Mouse (Mus musculus) limb, embryonic 13.5 days (tissue): ENCODE data around the gene Lman2. TPM values are rescaled to one million over a fixed set of nuclear protein-coding genes. Genes with fewer than 3 reads are reported as not detected.
A peak's percentile ranks its signal among the peaks of the same experiment; 100 is the strongest.

Experiments used
- ATAC-seq: fragments of 200-750 bp; cut with Nextera tagmentation; 2 replicates; pipeline ENCODE4 v1.8.0; 2017; ENCODE audit warnings: low read depth, moderate number of reproducible peaks, moderate TSS enrichment; ENCODE audit not compliant: low FRiP score
- H3K27ac ChIP-seq: fragments of 300-500 bp; sonication (generic); 2 replicates; pipeline ENCODE4 v1.5.1; 2015; ENCODE audit warnings: inconsistent platforms, mild to moderate bottlenecking, moderate library complexity
- H3K27me3 ChIP-seq: fragments of 300-500 bp; sonication (generic); 2 replicates; pipeline ENCODE4 v1.6.1; 2015; ENCODE audit warnings: mild to moderate bottlenecking, inconsistent platforms
- H3K36me3 ChIP-seq: fragments of 300-500 bp; sonication (generic); 2 replicates; pipeline ENCODE4 v1.6.1; 2015; ENCODE audit warnings: inconsistent platforms, mild to moderate bottlenecking, moderate library complexity
- H3K4me1 ChIP-seq: fragments of 300-500 bp; sonication (generic); 2 replicates; pipeline ENCODE4 v1.6.1; 2015; ENCODE audit warnings: inconsistent platforms
- H3K4me2 ChIP-seq: fragments of 300-500 bp; sonication (generic); replicated peaks from 2 replicates; pipeline ENCODE4 v1.6.1; 2015; ENCODE audit warnings: inconsistent platforms, mild to moderate bottlenecking, moderate library complexity
- H3K4me3 ChIP-seq: fragments of 300-500 bp; sonication (generic); 2 replicates; pipeline ENCODE4 v1.5.1; 2015; ENCODE audit warnings: moderate library complexity, mild to moderate bottlenecking, inconsistent platforms
- H3K9ac ChIP-seq: fragments of 300-500 bp; sonication (generic); 2 replicates; pipeline ENCODE4 v1.6.1; 2015; ENCODE audit warnings: mild to moderate bottlenecking, inconsistent platforms
- H3K9me3 ChIP-seq: fragments of 300-500 bp; sonication (generic); 2 replicates; pipeline ENCODE4 v1.6.1; 2016; ENCODE audit warnings: inconsistent platforms
- WGBS: fragments of 180-500 bp; shearing (Covaris S2); methylation state at CpG from one replicate; pipeline ENCODE4 v1.1.7; 2015; 5-methylcytosine and 5-hydroxymethylcytosine counted together
- polyA plus RNA-seq: library from polyadenylated mRNA; unstranded; fragments of >200 nt; fragmentation: Nextera tagmentation; extraction: Ambion mirVana; gene quantifications from 2 replicates; pipeline ENCODE4 v1.2.1, GENCODE M21; 2015

Lman2 gene
- polyA plus RNA-seq, 1 experiment from 2014 or later: 94.0 TPM

DNA sequence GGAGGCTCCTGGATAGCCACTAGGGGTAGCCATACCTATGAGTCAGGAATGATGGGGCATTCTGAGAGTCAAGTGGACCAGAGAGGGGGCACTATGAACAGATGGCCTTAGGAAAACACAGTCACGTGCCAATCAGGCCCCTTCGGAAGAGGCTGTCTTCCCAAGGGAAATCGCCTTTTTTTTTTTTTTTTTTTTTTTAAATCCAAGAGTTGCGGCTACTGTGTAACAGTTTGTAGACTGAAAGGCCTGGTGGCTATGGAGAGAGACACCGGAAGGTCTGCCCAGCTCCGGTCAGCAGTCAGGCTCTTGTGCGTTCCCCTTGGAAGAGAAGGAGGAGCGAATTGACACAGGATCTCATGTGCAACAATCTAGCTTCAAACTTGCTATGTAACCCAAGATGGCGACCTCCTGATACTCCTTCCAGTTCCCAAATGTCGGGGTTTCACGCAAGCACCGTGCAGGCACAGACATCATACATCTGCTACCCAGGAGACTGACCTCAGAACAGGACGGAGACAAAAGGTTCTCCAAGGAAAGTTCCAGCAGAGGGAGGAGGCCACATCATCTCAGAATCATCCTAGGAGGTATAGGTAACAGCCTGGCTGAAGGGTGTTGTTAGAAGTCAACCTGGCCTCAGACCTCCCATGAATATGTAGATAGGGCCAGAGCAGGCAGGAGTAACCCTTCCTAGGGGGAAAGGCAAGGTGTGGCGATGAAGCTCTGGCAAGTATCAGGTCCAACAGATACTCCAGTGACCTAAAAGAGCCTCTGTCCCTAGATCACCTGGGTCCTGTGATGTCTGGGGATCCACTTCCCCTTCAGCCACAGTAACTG is 31.8 kb downstream of the Lman2 start:
- H3K4me3 ChIP-seq: peak overlapping the region; percentile 74
- no peak for ATAC-seq
- H3K4me2 ChIP-seq: peak overlapping the region; percentile 88
- 42% methylated on average over 14 of the region's 14 CpGs for WGBS
- H3K36me3 ChIP-seq: peaks cover 13% of the 10 kb centered on the region
- no peaks in the 10 kb centered on the region for H3K9me3 ChIP-seq
- peak overlapping the region; percentile 92 for H3K27ac ChIP-seq
- peak overlapping the region; percentile 74 for H3K9ac ChIP-seq
- no peaks in the 10 kb centered on the region for H3K27me3 ChIP-seq
- H3K4me1 ChIP-seq: peaks cover 36% of the 10 kb centered on the region

DNA sequence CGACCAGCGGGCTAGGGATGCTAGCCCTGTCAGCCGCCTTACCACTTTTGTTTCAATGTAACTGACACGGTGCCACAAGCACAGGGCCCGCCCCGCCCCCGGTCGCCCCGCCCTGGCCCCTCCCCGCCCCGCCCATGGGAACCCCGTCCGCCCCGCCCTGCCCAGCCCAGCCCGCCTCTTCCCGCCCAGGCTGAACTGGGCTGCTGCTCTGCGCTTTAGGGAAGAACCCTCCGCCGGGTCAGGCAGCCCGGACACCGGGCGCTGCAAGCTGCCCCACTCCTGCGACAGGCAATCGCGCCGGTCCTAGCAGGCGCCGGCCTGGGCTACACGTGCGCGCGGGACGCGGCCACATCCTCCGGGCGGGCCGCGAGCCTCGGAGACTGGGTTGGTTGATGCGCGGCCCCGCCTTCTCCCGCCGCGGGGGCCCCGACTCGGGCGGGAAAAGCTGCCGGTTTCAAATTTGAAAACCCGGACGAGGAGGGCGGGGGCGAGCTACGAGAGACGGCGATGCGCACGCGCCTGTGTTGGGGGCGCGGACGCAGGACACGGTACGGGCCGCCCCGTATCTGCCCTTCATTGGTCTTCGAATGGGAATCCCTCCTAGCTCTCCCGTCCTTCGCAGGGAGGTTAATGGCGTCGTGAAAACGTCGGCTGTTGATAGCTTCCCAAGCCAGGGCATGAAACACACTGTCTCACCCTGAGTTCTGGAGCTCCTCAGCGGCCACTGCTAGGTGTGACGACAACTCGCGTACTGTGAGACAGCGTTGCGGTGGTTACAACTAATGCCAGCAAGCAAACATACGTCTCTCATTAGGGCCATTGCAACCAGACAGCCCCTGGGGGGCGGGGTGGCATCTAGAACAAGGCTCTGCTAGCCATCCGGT is 32.7 kb downstream of the Lman2 start, which contains the start of gene Mxd3:
Gene Mxd3, minus strand, starts transcription at position 141 of the 884 bp plus-strand sequence.
- H3K9ac ChIP-seq: peak within 1 kb of the TSS; percentile 79
- H3K4me1 ChIP-seq: peaks cover 36% of the 10 kb centered on the region
- H3K4me2 ChIP-seq: peak within 1 kb of the TSS; percentile 88
- peak within 1 kb of the TSS; percentile 92 for H3K27ac ChIP-seq
- no peaks in the 10 kb centered on the region for H3K9me3 ChIP-seq
- ATAC-seq: peak; percentile 89
- H3K4me3 ChIP-seq: peak within 1 kb of the TSS; percentile 74
- WGBS: under 1% methylated on average over 82 of the region's 82 CpGs
- peaks cover 22% of the 10 kb centered on the region for H3K36me3 ChIP-seq
- H3K27me3 ChIP-seq: no peaks in the 10 kb centered on the region

DNA sequence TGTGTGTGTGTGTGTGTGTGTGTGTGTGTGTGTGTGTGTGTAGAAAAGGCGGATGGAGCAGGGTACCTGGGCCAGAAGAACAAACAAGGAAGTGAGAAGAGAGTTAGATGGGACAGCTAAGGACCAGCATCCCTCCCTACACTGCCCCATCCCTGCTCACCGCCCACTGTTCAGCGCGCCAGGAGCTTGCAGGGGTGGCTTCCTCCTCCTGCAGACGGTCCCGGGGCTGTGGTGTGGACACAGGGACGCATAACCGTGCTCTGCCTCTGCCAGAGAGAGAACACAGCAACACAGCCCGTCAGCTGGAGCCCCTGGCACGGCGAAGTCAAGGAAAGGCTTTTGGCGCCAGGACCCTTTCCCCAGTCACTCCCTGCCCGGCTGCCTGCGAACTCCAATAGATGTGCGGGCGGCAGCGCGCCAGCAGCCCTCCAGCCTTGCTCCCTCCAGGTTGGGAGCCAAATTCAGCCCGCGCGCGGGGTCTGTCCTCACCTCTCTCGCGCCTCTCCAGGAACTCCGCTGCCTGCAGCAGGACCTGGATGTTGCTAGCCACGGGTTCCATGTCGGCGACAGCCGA is 33.4 kb downstream of the Lman2 start:
- WGBS: 1% methylated on average over 28 of the region's 29 CpGs
- H3K9ac ChIP-seq: peak overlapping the region; percentile 79
- peak overlapping the region; percentile 73 for H3K27ac ChIP-seq
- no peaks in the 10 kb centered on the region for H3K9me3 ChIP-seq
- ATAC-seq: peak; percentile 28
- peaks cover 29% of the 10 kb centered on the region for H3K36me3 ChIP-seq
- H3K4me2 ChIP-seq: peak overlapping the region; percentile 88
- H3K4me3 ChIP-seq: peak overlapping the region; percentile 74
- H3K4me1 ChIP-seq: peaks cover 37% of the 10 kb centered on the region
- H3K27me3 ChIP-seq: no peaks in the 10 kb centered on the region

DNA sequence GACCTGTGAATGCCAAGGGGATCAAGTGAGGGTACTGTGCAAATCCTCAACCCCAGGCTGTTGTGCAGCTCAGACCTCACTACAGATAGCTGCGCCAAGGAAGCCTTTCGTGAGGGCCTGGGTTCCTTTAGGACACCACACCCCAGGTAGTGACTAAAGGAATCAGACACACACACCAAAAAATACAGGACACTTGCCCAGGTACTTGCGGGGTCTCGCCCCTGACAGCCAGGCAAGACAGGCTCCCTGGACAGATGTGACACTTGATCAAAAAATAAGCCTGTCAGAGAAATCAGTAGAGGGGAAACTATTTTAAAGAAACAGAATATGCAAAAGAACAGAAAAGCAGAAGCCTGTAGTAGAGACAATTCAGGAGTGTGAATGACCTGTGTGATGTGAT is 33.9 kb downstream of the Lman2 start:
- peaks cover 34% of the 10 kb centered on the region for H3K36me3 ChIP-seq
- no peaks in the 10 kb centered on the region for H3K27me3 ChIP-seq
- H3K9me3 ChIP-seq: no peaks in the 10 kb centered on the region
- H3K4me1 ChIP-seq: peaks cover 43% of the 10 kb centered on the region
- H3K4me2 ChIP-seq: peak overlapping the region; percentile 88
- no peak for ATAC-seq
- peak overlapping the region; percentile 79 for H3K9ac ChIP-seq
- no peak overlapping the region for H3K27ac ChIP-seq
- WGBS: 86% methylated on average over 4 of the region's 4 CpGs
- H3K4me3 ChIP-seq: peak overlapping the region; percentile 74

DNA sequence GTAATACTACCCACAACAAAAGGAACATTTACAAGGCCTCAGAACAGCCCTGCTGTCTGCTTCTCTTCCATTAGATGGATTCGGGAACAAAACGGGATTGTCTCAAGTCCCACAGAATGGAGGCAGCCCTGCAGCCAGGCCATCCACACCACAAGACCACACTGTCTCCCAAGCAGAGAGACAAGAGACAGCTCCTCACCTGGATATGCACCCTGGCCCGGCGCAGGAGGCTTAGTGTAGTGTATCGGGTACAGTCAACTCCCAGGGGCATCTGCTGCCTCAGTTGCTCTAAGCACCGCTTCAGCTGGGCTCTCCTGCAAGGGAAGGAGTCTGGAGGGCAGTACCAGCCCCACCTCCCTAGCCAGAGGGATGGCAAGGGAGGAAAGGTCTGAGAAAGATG is 34.4 kb downstream of the Lman2 start:
- Histone ChIP-seq H3K27me3 (no peaks in the 10 kb centered on the region), H3K9ac (peak overlapping the region; percentile 79)
- ATAC-seq: no peak

DNA sequence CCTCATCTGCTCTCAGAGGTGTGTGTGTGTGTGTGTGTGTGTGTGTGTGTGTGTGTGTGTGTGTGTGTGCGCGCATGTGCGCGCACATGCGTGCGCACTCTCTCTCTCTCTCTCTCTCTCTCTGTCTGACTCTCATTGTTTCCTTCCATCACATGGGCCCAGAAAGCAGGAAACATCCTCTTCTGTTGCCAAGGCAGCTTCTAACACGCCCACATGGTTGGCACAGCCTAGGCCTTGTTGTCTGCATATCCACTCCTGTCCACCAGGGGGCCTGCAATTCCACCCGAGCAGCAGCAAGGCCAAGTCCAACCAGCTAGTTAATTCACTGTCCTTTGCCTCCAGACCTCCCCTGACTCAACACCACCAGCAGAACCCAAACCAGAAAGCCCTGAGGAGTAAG is 35.0 kb downstream of the Lman2 start:
- peaks cover 41% of the 10 kb centered on the region for H3K36me3 ChIP-seq
- 52% methylated on average over 8 of the region's 8 CpGs for WGBS
- peak overlapping the region; percentile 74 for H3K4me3 ChIP-seq
- H3K4me2 ChIP-seq: peak overlapping the region; percentile 88
- ATAC-seq: no peak
- peaks cover 53% of the 10 kb centered on the region for H3K4me1 ChIP-seq
- H3K9ac ChIP-seq: peak overlapping the region; percentile 79; the same call in 1 of the 2 replicates
- H3K27me3 ChIP-seq: no peaks in the 10 kb centered on the region
- no peaks in the 10 kb centered on the region for H3K9me3 ChIP-seq
- H3K27ac ChIP-seq: no peak overlapping the region

More for the DNA sequence above, 34.4 kb downstream of the Lman2 start:
- H3K4me2 ChIP-seq: peak overlapping the region; percentile 88
- peaks cover 39% of the 10 kb centered on the region for H3K36me3 ChIP-seq
- peak overlapping the region; percentile 74 for H3K4me3 ChIP-seq
- H3K27ac ChIP-seq: no peak overlapping the region
- no peaks in the 10 kb centered on the region for H3K9me3 ChIP-seq
- WGBS: 85% methylated on average over 6 of the region's 6 CpGs
- peaks cover 47% of the 10 kb centered on the region for H3K4me1 ChIP-seq

DNA sequence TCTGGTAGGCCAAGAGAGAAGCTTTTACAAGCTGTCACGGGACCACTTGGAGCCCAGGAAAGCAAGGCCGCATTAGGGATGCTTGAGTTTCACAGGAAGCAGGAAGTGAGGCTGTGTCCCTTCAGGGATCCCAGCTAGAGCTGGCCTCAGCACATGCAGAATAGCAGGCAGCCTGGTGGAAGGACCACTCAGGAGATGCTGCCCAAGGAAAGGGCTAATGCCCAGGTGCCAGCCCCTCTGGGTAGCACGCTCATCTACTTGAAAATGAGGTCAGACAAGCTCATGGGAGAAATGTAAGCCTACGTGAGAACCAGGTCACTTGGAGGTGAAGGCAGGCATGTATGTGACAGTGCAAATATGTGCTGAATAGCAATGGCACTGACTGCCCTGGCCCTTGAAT is 35.4 kb downstream of the Lman2 start:
- no peak for ATAC-seq
- H3K27ac ChIP-seq: no peak overlapping the region
- peak overlapping the region; percentile 88; the same call in 1 of the 2 replicates for H3K4me2 ChIP-seq
- H3K4me1 ChIP-seq: peaks cover 54% of the 10 kb centered on the region
- 0 out of 2 replicates have a peak overlapping the region, but pooled peaks have one; percentile 8 for H3K9ac ChIP-seq
- peaks cover 41% of the 10 kb centered on the region for H3K36me3 ChIP-seq
- H3K4me3 ChIP-seq: no peak overlapping the region
- H3K27me3 ChIP-seq: no peaks in the 10 kb centered on the region
- H3K9me3 ChIP-seq: no peaks in the 10 kb centered on the region
- whole genome bisulfite sequencing: 56% methylated on average over 4 of the region's 4 CpGs

DNA sequence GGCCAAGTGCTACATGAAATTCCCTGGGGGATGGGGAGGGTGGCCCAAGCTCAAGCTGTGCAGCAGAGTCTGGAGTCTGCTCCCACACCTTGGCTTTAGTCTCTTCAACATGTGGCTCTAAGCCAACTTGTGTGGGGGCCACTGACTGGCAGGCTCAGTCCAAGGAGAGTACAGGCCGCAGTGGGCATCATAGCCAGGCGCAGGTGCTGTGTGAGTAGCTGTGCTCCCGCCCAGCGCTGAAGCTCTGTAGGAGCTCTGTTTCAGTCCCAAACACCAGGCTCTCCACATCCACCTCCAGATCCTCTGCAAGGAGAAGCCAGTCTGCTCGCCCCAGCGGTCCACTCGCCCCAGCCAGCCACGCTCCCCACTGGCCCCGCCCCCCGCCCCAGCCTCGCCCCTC is 37.0 kb downstream of the Lman2 start:
- no peak overlapping the region for H3K9ac ChIP-seq
- H3K4me1 ChIP-seq: peaks cover 54% of the 10 kb centered on the region
- no peaks in the 10 kb centered on the region for H3K27me3 ChIP-seq
- peaks cover 42% of the 10 kb centered on the region for H3K36me3 ChIP-seq
- H3K4me2 ChIP-seq: no peak overlapping the region
- ATAC-seq: no peak
- H3K9me3 ChIP-seq: no peaks in the 10 kb centered on the region
- no peak overlapping the region for H3K4me3 ChIP-seq
- 86% methylated on average over 11 of the region's 11 CpGs for whole genome bisulfite sequencing
- H3K27ac ChIP-seq: no peak overlapping the region

DNA sequence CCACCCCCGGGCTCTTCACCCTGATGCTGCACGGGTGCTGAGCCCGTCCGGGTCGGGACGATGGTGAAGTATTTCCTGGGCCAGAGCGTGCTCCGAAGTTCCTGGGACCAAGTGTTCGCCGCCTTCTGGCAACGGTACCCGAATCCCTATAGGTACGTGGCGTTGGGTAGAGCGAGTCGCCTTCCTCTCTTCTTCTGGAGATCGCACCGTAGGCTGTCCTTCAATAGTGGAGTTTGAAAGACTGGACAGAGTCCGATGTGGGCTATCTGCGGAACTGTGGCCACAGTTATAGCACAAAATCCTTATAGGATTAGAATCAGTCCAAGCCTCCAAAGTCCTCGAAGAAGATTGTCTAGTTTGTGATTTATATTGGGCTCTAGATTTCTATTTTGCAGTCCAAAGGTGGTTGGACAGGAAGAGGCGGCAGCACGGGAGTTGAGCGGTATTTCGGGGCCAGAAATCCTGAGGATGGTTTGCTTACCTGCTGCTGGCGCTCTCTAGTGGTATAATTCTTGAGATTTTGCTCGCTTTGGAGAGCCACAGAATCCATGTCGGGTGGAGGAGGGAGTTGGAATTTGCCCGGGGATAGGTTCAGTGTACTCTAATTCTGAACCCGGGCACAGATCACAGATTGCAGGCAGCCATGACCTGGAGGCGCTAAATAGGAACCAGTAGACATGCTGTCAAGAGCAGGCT is 40.3 kb downstream of the Lman2 start:
- WGBS: under 1% methylated on average over 31 of the region's 31 CpGs
- Histone ChIP-seq H3K4me1 (peaks cover 36% of the 10 kb centered on the region), H3K27ac (peak overlapping the region; percentile 81), H3K27me3 (no peaks in the 10 kb centered on the region), H3K36me3 (peaks cover 73% of the 10 kb centered on the region), H3K4me3 (peak overlapping the region; percentile 96), H3K9ac (peak overlapping the region; percentile 97), H3K4me2 (peak overlapping the region; percentile 88), H3K9me3 (no peaks in the 10 kb centered on the region)
- no peak for ATAC-seq

DNA sequence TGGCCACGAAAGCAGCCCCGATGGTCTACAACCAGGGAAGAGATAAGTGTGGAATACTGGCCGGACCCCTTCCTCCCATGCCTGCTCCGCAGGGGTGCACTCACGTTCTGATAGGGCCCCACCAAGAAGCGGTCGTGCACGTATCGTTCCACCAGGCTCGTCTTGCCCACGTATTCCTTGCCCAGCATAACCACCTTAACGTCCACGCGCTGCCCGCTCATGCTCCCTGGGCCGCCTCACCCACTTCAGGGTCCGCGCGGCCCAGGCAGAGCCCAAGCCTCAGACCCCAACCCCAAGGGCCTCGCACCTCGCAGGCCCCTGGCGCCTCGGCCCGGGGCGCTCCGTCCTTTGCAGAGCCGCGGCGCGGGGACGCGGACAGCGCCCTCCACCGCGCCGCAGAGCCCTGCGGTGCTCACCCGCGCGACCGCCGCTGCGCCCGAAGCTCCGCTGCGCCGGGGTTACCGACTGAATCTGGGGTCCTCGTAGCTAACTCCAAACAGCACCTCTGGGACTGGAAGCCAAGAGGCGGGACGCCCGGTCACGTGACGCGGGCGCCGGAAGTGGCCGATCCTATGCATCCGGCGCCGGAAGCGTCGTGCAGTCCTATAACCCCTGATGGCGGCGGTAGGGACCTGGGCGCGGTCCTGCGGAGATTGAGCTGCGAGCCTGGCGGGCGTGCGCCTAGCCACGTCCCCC is 41.0 kb downstream of the Lman2 start, which contains the start of gene Rab24:
Gene Rab24, minus strand, starts transcription at position 513 of the 696 bp plus-strand sequence.
- peak within 1 kb of the TSS; percentile 96 for H3K4me3 ChIP-seq
- peak; percentile 91 for ATAC-seq
- peak within 1 kb of the TSS; percentile 81 for H3K27ac ChIP-seq
- H3K27me3 ChIP-seq: no peaks in the 10 kb centered on the region
- H3K4me2 ChIP-seq: peak within 1 kb of the TSS; percentile 88
- H3K4me1 ChIP-seq: peaks cover 32% of the 10 kb centered on the region
- H3K9ac ChIP-seq: peak within 1 kb of the TSS; percentile 97
- under 1% methylated on average over 73 of the region's 73 CpGs for WGBS
- peaks cover 74% of the 10 kb centered on the region for H3K36me3 ChIP-seq
- no peaks in the 10 kb centered on the region for H3K9me3 ChIP-seq
